Mouse (Mus musculus) small intestine, adult 2 months (tissue): ENCODE results near the gene Mbtps1.

Source experiments
- CTCF ChIP-seq: fragments of 200-500 bp; IDR thresholded peaks from 2 replicates; pipeline ENCODE4 v1.5.1; 2012; ENCODE audit warnings: low read depth, mild to moderate bottlenecking, control low read depth, inconsistent platforms, low read length, moderate library complexity, mixed read lengths; ENCODE audit not compliant: insufficient replicate concordance, insufficient read length; ENCODE audit errors: extremely low read depth
- POLR2A ChIP-seq: fragments of 200-500 bp; IDR thresholded peaks from 2 replicates; pipeline ENCODE4 v1.6.1; 2012; ENCODE audit warnings: low read depth, mild to moderate bottlenecking, control low read depth, inconsistent platforms, low read length, moderate library complexity

GRCm38 (mm10) chr8:119516674-119517073, 41.9 kb downstream of the Mbtps1 start:
- TF ChIP-seq CTCF, result no peak
- no peak for TF ChIP-seq POLR2A
